Mouse (Mus musculus) CH12.LX (cell line): Measurements from ENCODE around the gene Sptbn4. TPM values are rescaled to one million over a fixed set of nuclear protein-coding genes. Genes with fewer than 3 reads are reported as not detected.

ENCODE experiments used
- DNase-seq: peaks from one replicate; pipeline ENCODE4 v3.0.0-alpha.2; 2013; ENCODE audit errors: extremely low read depth
- H3K27ac ChIP-seq: 2 replicates; pipeline ENCODE4 v1.5.1; 2012; ENCODE audit warnings: low read depth, mild to moderate bottlenecking, control low read depth, moderate library complexity; ENCODE audit not compliant: insufficient read depth
- H3K27me3 ChIP-seq: replicated peaks from 2 replicates; pipeline ENCODE3; 2012; ENCODE audit warnings: inconsistent platforms
- H3K36me3 ChIP-seq, 2 experiments: replicated peaks in 1 of 2; 2 replicates each; pipeline versions ENCODE3 to v1.6.1; 2012; ENCODE audit warnings: inconsistent platforms in 1 of 2, low read length in 1 of 2, mild to moderate bottlenecking in 1 of 2, mixed read lengths in 1 of 2, moderate library complexity in 1 of 2; ENCODE audit not compliant: control insufficient read depth in 1 of 2, insufficient read depth in 1 of 2
- H3K4me1 ChIP-seq, 2 experiments: 2 replicates each; pipeline ENCODE4 v1.6.1; 2012; ENCODE audit warnings: inconsistent platforms in 1 of 2, moderate library complexity in 1 of 2; ENCODE audit not compliant: insufficient read depth in 2 of 2, control insufficient read depth in 1 of 2
- H3K4me2 ChIP-seq: 2 replicates; pipeline ENCODE4 v1.6.1; 2012; ENCODE audit warnings: low read depth, mild to moderate bottlenecking, control low read depth; ENCODE audit not compliant: poor library complexity, insufficient read depth, severe bottlenecking
- H3K4me3 ChIP-seq, 3 experiments: fragments of 150-350 bp in 1 of 3; sonication (generic) in 1 of 3; replicated peaks in 1 of 3; 2 replicates each; pipeline versions ENCODE3 to v1.5.1; 2011 to 2012; ENCODE audit warnings: low read depth in 2 of 3, low read length in 2 of 3, mild to moderate bottlenecking in 2 of 3, moderate library complexity in 2 of 3, control low read depth in 1 of 3, improper control_type of control experiment in 1 of 3, inconsistent platforms in 1 of 3, mixed read lengths in 1 of 3; ENCODE audit not compliant: poor library complexity in 1 of 3
- H3K79me2 ChIP-seq: replicated peaks from 2 replicates; pipeline ENCODE4 v1.6.1; 2012; ENCODE audit warnings: mild to moderate bottlenecking, moderate library complexity; ENCODE audit not compliant: control insufficient read depth, poor library complexity, insufficient read depth, severe bottlenecking; ENCODE audit errors: extremely low read depth
- H3K9ac ChIP-seq: 2 replicates; pipeline ENCODE4 v1.6.1; 2012; ENCODE audit warnings: low read depth, mild to moderate bottlenecking, control low read depth, moderate library complexity; ENCODE audit not compliant: insufficient read depth
- H3K9me3 ChIP-seq: replicated peaks from 2 replicates; pipeline ENCODE3; 2012; ENCODE audit warnings: low read length, inconsistent platforms, mixed read lengths
- BHLHE40 ChIP-seq: IDR thresholded peaks from 2 replicates; pipeline ENCODE4 v1.6.1; 2011; ENCODE audit warnings: mild to moderate bottlenecking, low read depth, low read length, improper control_type of control experiment
- CHD1 ChIP-seq: IDR thresholded peaks from 2 replicates; pipeline ENCODE4 v1.6.1; 2012; ENCODE audit warnings: low read depth, low read length, improper control_type of control experiment, inconsistent platforms
- CHD2 ChIP-seq: IDR thresholded peaks from 2 replicates; pipeline ENCODE4 v1.6.1; 2011; ENCODE audit warnings: low read length, improper control_type of control experiment
- CTCF ChIP-seq, 2 experiments: IDR thresholded peaks in 1 of 2; conservative IDR thresholded peaks in 1 of 2; 2 replicates each; pipeline ENCODE4 v1.5.1; 2011 to 2012; ENCODE audit warnings: low read depth in 2 of 2, low read length in 2 of 2, improper control_type of control experiment in 1 of 2, inconsistent platforms in 1 of 2, mild to moderate bottlenecking in 1 of 2, moderate library complexity in 1 of 2
- ELF1 ChIP-seq: IDR thresholded peaks from 2 replicates; pipeline ENCODE4 v1.6.1; 2014; ENCODE audit warnings: low read depth, mild to moderate bottlenecking, inconsistent platforms, low read length, improper control_type of control experiment
- EP300 ChIP-seq: IDR thresholded peaks from 2 replicates; pipeline ENCODE4 v1.6.1; 2011; ENCODE audit warnings: low read length, improper control_type of control experiment
- ETS1 ChIP-seq: conservative IDR thresholded peaks from 2 replicates; pipeline ENCODE4 v1.6.1; 2012; ENCODE audit warnings: low read depth, mild to moderate bottlenecking, inconsistent platforms, low read length, improper control_type of control experiment, moderate library complexity
- HCFC1 ChIP-seq: IDR thresholded peaks from 2 replicates; pipeline ENCODE4 v1.6.1; 2012; ENCODE audit warnings: low read depth, mild to moderate bottlenecking, inconsistent platforms, low read length, improper control_type of control experiment
- JUN ChIP-seq: IDR thresholded peaks from 2 replicates; pipeline ENCODE4 v1.6.1; 2011; ENCODE audit warnings: low read depth, mild to moderate bottlenecking, low read length, improper control_type of control experiment, moderate library complexity; ENCODE audit not compliant: insufficient read depth
- KAT2A ChIP-seq: IDR thresholded peaks from 2 replicates; pipeline ENCODE4 v1.6.1; 2012; ENCODE audit warnings: low read length, improper control_type of control experiment, inconsistent platforms; ENCODE audit not compliant: insufficient replicate concordance
- MAX ChIP-seq: IDR thresholded peaks from 2 replicates; pipeline ENCODE4 v1.6.1; 2011; ENCODE audit warnings: low read length, improper control_type of control experiment
- MAZ ChIP-seq: IDR thresholded peaks from 2 replicates; pipeline ENCODE4 v1.6.1; 2012; ENCODE audit warnings: low read depth, mild to moderate bottlenecking, inconsistent platforms, low read length, improper control_type of control experiment, moderate library complexity
- NELFE ChIP-seq: IDR thresholded peaks from 2 replicates; pipeline ENCODE4 v1.6.1; 2011; ENCODE audit warnings: low read depth, low read length, improper control_type of control experiment
- PAX5 ChIP-seq: IDR thresholded peaks from 2 replicates; pipeline ENCODE4 v1.6.1; 2012; ENCODE audit warnings: low read length, inconsistent platforms, mixed read lengths
- POLR2AphosphoS2 ChIP-seq: IDR thresholded peaks from 2 replicates; pipeline ENCODE4 v1.6.1; 2011; ENCODE audit warnings: low read depth, low read length, improper control_type of control experiment
- RAD21 ChIP-seq: IDR thresholded peaks from 2 replicates; pipeline ENCODE4 v1.6.1; 2011; ENCODE audit warnings: low read depth, mild to moderate bottlenecking, low read length, improper control_type of control experiment, moderate library complexity
- RCOR1 ChIP-seq: conservative IDR thresholded peaks from 2 replicates; pipeline ENCODE4 v1.6.1; 2012; ENCODE audit warnings: low read depth, mild to moderate bottlenecking, inconsistent platforms, low read length, improper control_type of control experiment
- TBP ChIP-seq: conservative IDR thresholded peaks from 2 replicates; pipeline ENCODE4 v1.6.1; 2011; ENCODE audit warnings: low read depth, low read length, improper control_type of control experiment
- TCF12 ChIP-seq: IDR thresholded peaks from 2 replicates; pipeline ENCODE4 v1.6.1; 2014; ENCODE audit warnings: low read depth, mild to moderate bottlenecking, inconsistent platforms, low read length, improper control_type of control experiment
- UBTF ChIP-seq: IDR thresholded peaks from 2 replicates; pipeline ENCODE4 v1.6.1; 2012; ENCODE audit warnings: low read depth, mild to moderate bottlenecking, inconsistent platforms, low read length, improper control_type of control experiment, moderate library complexity
- USF1 ChIP-seq: IDR thresholded peaks from 2 replicates; pipeline ENCODE4 v1.6.1; 2014; ENCODE audit warnings: low read depth, mild to moderate bottlenecking, inconsistent platforms, low read length, improper control_type of control experiment
- USF2 ChIP-seq: conservative IDR thresholded peaks from 2 replicates; pipeline ENCODE4 v1.6.1; 2011; ENCODE audit warnings: low read depth, low read length, improper control_type of control experiment
- ZC3H11A ChIP-seq: IDR thresholded peaks from 2 replicates; pipeline ENCODE4 v1.6.1; 2012; ENCODE audit warnings: low read depth, mild to moderate bottlenecking, inconsistent platforms, low read length, improper control_type of control experiment
- ZKSCAN1 ChIP-seq: IDR thresholded peaks from 2 replicates; pipeline ENCODE4 v1.6.1; 2012; ENCODE audit warnings: low read depth, inconsistent platforms, low read length, improper control_type of control experiment, borderline replicate concordance
- ZMIZ1 ChIP-seq: IDR thresholded peaks from 2 replicates; pipeline ENCODE4 v1.6.1; 2012; ENCODE audit warnings: low read depth, mild to moderate bottlenecking, inconsistent platforms, low read length, improper control_type of control experiment
- dilution Hi-C: fragments of 300-500 bp; cut with MboI; formaldehyde crosslinking; loops from 2 replicates; pipeline ENCODE4 v1.14.3; 2020; ENCODE audit warnings: low sequenced_read_pairs; ENCODE audit not compliant: extremely low pct_unique_long_range_greater_than_20kb, extremely low pct_ligation_motif_present
- in situ Hi-C: fragments of 300-500 bp; cut with MboI; formaldehyde crosslinking; loops from 3 replicates; pipeline ENCODE4 v1.14.3; 2019; ENCODE audit warnings: low sequenced_read_pairs, low pct_ligation_motif_present, low pct_unique_long_range_greater_than_20kb, mixed read lengths
- polyA plus RNA-seq: library from polyadenylated mRNA; unstranded; fragments of >175 nt; gene quantifications from 2 replicates; pipeline ENCODE4 v1.2.1, GENCODE M21; 2012; ENCODE audit warnings: low read depth; ENCODE audit not compliant: insufficient read length
- total RNA-seq, 2 experiments: library from RNA; depleted of rRNA; stranded (reverse); fragments of 300-350 nt in 1 of 2; fragments of >200 nt in 1 of 2; gene quantifications; 2 replicates each; pipeline ENCODE4 v1.2.3; 2012 to 2014

Gene Sptbn4
- total and polyA plus RNA-seq, 3 experiments = 0.21 to 0.38 (median 0.24) TPM

GRCm38 (mm10) chr7:27310996-27311535 is 136.4 kb downstream of the Sptbn4 start:
- H3K4me1 ChIP-seq = peaks cover 0 to 2% of the 10 kb centered on the region in 2 experiments; a peak in 2 of 4 replicates
- no peak overlapping the region for H3K9ac ChIP-seq
- H3K36me3 ChIP-seq = no peaks in the 10 kb centered on the region
- no peak overlapping the region for H3K4me2 ChIP-seq
- in situ Hi-C loops (no loop called here), dilution Hi-C loops (no loop called here)
- TF ChIP-seq ETS1 = no peak
- no peak for TF ChIP-seq USF2
- no peak for TF ChIP-seq EP300
- no peak for TF ChIP-seq JUN
- TF ChIP-seq MAX = no peak
- TF ChIP-seq ZKSCAN1 = no peak
- TF ChIP-seq CHD1 = no peak
- no peak for TF ChIP-seq ZMIZ1
- TF ChIP-seq RAD21 = no peak
- no peak for TF ChIP-seq USF1
- TF ChIP-seq PAX5 = no peak
- no peak for TF ChIP-seq MAZ
- TF ChIP-seq NELFE = no peak
- no peak for TF ChIP-seq POLR2AphosphoS2
- TF ChIP-seq ZC3H11A = no peak
- peaks cover 19% of the 10 kb centered on the region for H3K27me3 ChIP-seq
- no peak overlapping the region for H3K4me3 ChIP-seq
- H3K79me2 ChIP-seq = no peaks in the 10 kb centered on the region
- no peak overlapping the region for H3K27ac ChIP-seq
- H3K9me3 ChIP-seq = peaks cover 19% of the 10 kb centered on the region
- DNase-seq = no peak

- Histone ChIP-seq H3K4me2 (no peak overlapping the region), H3K36me3 (no peaks in the 10 kb centered on the region), H3K27ac (no peak overlapping the region), H3K9ac (no peak overlapping the region), H3K4me1 (peaks cover 0 to 2% of the 10 kb centered on the region in 2 experiments; a peak in 2 of 4 replicates), H3K27me3 (peaks cover 20% of the 10 kb centered on the region), H3K4me3 (no peak overlapping the region), H3K79me2 (no peaks in the 10 kb centered on the region), H3K9me3 (peaks cover 19% of the 10 kb centered on the region)
- dilution Hi-C loops (no loop called here), in situ Hi-C loops (no loop called here)
- DNase-seq = no peak
- TF ChIP-seq JUN (no peak), HCFC1 (no peak), NELFE (no peak), ZKSCAN1 (no peak), BHLHE40 (no peak), CTCF (conservative IDR thresholded peaks at IDR 0.05 in 1 of 2, IDR thresholded peaks at IDR 0.05 in 1 of 2; ENCODE audit: low read depth in 2 of 2, low read length in 2 of 2) (no peak), ELF1 (no peak), ZMIZ1 (no peak), KAT2A (no peak), PAX5 (no peak), RCOR1 (no peak), CHD2 (no peak), TCF12 (no peak), UBTF (no peak), TBP (no peak)
Observed at GRCm38 (mm10) chr7:27310306-27310705, 137.2 kb downstream of the Sptbn4 start.
